Mouse (Mus musculus): ENCODE measurements around the gene Pdk2.
A peak's percentile ranks its signal among the peaks of the same experiment; 100 is the strongest.

GRCm38 (mm10) chr11:95075197-95076040 lies 34.3 kb upstream of the Pdk2 start:
- TF ChIP-seq CTCF (IDR thresholded peaks at IDR 0.05; ENCODE audit: extremely low read depth, insufficient read length, insufficient replicate concordance, low read depth, low read length) (peak; percentile 11; the same call in 1 of the 2 replicates), POLR2A (IDR thresholded peaks at IDR 0.05; ENCODE audit: low read depth, low read length) (peak; percentile 9; the same call in 1 of the 2 replicates)
